Mouse (Mus musculus) liver (tissue): ENCODE measurements around the gene Eya4.

ENCODE experiments used
- DNase-seq: peaks from one replicate; pipeline ENCODE4 v3.0.0-alpha.2; 2020; ENCODE audit warnings: mixed read lengths

The Eya4 gene

DNA sequence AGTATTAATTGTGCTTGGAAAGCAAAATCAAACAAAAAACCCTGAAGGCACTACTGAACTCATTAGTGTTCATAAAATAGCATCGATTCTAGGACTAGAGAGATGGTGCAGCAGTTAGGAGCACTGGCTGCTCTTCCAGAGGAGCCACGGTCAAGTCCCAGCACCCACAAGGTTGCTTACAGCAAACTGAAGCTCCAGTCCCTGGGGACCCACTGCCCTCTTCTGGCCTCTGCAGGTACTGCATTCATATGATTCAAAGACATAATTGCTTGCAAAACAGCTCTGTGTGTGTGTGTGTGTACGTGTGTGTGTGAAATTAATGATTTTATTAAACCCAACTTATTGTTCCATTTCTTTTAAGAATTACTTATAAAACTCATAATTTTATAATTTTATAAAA lies 200.2 kb downstream of the Eya4 start:
- peak; percentile 28 for DNase-seq

DNA sequence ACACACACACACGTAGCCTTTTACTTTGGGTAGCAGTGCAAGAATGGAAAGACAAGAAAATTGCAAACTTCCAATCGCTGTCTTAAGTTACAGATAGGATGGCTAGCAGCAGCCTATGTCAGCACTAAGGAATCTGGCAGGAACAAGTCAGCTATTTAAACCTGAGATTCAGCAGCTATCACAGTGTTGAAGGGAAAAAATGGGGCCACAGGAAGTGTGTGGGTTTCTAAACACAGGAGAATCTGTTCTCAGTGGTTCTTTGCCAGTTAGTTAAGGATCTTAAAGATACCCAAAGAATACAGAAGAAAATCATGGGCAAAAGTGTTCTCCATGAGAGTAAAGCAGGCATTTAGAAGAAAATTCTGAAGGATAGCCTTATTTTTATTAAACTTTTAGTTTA lies 206.0 kb downstream of the Eya4 start:
- no peak for DNase-seq

DNA sequence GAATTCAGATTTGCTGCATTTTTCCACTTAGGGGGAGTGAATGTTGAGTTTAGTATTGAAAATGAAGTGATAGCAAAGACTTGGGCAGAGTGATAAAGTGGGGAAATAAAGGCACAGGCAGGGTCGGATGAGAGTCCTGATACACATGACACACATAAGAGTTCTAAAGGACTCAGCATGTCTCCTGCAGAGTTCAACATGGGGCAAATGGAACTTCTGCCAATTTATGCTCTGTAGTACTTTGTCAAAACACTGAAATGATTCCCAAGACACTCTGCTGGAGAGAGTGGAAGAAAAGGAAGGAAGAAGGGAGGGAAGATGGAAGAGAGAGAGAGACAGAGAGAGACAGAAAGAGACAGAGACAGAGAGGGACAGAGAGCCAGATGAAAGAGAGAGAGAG lies 222.6 kb downstream of the Eya4 start:
- no peak for DNase-seq

DNA sequence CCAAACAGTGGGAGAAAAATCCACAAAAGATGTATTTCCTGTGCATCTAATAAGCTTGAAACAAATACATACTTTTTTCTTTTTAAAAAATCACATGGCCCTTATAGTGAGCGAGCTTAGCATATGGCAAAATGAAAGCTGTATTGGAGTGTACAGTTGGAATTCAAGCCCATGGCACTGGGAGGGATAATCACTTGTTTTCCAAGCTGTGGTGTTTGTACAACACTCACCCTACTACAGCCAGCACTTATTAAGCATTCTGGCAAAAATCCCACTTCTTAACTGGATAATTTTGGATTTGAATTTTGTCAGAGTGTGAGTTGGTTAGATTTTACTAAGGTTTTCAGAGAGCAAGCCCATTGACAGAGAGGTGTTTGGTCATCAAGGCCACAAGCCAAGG lies 223.4 kb downstream of the Eya4 start:
- DNase-seq = no peak

DNA sequence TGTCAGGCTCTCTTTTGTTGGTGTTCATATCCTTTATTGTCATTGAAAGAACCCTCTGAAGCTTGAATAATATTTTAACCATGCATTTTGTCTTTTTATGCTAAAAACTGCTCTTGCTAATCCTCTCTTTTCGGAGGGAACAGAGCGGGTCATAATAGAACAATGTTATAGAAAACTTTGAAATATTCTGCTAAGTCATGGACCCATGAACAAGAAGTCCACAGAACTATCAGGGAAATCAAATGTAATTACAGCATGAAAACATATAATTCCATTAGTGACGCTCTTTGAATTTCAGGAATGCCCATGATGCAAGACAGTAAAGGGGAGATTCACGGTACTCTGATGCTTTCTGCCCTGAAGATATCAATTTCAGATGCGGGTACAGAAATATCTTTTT lies 224.1 kb downstream of the Eya4 start:
- DNase-seq = no peak

DNA sequence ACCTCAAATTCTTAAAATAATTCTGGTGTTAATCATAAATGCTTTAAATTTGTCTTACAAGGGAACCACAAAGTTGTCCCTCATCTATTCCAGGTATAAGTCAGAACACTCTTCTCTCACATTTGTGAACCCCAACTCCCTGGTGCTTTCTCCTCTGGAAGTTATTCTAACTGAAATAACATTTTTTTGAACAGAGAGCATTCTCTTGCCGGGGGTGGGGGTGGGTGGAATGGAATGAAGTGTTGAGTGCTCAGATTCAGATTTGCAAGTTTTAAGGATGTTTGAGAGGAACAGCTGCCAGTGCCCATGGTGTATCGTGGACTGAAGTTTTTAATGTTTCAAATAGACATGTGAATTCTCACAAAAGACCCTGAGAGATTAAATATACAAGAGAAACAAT lies 230.1 kb downstream of the Eya4 start:
- no peak for DNase-seq

DNA sequence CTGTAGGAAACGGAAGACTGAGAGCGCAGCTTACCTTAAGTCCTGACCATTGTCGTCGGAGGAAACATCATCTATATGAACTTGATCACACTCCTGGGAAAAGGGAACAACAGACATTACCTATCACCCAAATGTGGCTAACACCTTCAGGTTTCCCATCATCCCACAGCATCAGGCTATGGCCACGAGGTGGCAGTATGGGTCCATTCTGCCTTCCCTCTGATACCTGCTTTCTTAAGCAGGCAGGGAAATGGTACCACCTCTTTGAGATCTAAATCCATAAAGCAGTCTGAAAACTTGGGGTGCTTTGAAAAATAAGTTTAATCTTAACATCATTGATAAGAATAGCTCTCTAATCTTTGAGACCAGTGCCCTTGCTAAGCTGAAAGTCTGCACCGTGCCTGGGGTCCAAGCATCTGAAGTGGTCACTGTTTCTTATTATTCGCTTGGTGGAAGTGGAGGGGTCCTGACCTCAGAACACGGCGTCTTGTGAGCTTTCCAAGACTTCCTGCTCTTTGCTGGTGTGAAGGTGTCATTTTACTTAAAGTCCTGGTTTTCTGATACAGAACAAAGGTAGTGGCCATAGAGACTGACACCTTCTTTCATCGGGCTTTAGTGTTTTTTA lies 233.7 kb downstream of the Eya4 start:
- peak; percentile 69 for DNase-seq

DNA sequence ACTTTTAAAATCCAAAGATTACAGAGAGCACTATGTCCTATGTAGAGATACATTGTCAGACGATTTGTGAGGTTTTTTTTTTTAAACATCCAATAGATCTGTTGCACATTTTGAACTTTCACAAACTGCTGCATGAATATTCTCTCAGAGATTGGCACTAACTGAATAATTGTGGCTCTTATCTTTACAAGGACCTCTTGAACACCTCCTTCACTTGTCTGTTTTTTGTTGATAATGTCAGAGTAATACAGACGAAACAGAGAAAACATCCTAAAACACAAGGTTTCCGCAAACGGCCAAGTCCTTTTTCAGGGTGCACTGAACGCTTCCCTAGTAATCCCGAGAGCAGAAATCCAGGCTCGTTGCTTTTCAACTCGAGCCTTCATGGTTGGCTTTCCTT lies 234.5 kb downstream of the Eya4 start:
- no peak for DNase-seq

DNA sequence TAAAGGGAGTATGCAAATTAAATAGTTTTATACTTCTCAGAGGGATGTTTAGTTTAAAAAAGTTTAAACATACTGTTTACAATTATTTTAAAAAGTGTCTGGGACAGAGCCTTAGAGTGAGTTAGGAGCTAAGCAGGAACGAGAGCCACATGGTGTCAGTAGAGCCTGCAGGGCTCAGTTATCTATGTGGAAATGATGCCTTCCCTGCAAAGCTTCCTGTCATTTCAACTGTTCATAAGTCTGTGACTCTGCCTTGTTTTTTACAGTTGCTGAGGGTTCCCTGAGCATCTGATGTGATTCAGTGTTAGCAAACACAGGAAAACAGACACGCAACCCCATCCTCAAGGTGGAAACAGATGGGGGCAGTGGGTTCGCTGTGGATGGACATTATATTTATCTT lies 235.3 kb downstream of the Eya4 start:
- no peak for DNase-seq

DNA sequence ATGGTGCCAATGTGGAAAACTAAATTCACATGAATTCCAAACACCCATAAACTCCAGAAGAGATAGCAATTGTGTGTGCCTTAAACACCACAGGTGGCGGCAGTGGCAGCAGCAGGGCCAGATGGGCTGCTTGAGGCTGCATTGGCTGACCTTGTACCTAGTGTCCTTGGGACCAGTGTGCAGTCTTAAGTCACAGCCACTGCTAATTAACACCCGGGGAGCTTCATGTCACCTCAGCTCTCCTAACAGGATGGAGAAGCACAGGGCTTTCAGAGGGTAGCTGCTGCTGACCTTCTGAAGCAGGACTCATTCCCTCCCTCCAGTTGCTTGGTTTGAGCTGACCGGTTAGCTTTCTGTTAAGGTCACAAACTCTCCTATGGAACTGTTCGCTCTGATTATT lies 242.5 kb downstream of the Eya4 start:
- no peak for DNase-seq

DNA sequence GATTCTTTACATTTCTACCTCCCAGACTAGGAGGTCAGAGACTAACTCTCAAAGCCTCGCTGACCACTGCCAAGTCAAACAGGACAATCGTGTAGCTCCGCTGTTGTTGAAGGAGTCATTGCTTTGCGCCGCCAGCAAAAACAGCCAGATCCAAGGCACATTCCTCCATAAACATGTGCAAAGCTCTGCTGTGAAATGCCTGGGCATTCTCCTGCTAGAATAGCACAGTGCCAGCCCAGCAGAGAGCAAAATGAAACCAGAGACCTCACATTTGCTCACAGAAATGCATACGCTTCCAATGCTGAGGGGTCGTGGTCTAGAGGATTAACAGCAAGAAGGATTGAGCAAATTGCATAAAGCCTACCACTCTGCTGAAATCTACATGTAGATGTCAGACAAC lies 258.1 kb downstream of the Eya4 start:
- no peak for DNase-seq

DNA sequence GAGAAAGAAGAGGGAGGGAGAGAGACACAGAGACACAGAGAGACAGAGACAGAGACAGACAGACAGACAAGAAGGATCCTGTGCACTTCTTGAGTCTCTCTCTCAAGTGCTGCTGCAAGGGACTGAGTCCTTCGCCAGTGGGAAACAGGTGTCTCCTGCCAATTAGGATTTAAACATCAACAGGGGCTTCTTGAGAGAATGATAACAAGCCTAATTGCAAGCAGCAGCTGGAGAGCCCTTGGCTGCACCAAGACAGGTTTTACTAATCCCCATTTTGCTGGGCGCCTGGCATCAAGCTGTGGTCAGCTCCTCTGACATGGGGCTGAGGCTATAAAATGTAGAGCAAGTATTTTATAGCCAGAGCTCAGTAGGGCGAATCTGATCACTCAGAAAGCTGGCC lies 259.0 kb downstream of the Eya4 start:
- DNase-seq = no peak

DNA sequence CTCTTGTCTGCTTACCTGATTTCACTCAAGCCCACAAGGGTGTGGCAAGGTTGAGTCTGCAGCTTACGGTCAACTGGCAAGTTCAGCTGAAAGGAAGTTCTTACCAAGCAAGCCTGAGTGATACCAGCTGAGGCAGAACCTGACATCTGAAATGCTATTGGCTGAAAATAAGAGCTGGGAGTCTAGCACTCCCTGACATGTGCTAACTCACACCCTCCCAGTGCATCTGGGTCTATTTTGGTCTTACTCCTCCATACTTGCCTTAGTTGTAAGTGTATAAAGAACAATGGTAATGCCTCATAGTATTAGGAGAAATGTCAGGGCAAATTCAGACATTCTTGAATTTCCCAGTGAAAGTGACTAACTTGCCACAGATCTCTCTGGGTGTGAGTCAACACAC lies 260.3 kb downstream of the Eya4 start:
- DNase-seq = no peak

DNA sequence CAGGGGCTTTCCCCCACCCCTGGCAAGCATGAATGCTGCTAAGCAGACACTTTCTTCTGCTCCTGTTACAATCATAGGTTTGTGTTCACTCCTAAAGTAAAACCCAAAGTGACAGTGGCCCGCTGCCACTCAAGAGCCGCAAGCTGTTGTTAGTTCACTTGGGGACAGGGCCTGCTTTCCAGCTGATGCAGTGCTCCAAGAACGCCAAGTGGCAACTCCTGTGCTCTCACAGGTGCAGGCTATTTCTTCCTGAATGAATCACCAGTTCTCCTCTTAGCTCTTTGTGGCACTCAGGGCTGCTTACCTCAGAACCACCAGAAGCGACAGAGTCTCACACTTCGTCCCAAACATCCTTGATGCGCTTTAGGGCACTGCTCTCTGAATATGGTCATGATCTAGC lies 261.3 kb downstream of the Eya4 start:
- DNase-seq = no peak

DNA sequence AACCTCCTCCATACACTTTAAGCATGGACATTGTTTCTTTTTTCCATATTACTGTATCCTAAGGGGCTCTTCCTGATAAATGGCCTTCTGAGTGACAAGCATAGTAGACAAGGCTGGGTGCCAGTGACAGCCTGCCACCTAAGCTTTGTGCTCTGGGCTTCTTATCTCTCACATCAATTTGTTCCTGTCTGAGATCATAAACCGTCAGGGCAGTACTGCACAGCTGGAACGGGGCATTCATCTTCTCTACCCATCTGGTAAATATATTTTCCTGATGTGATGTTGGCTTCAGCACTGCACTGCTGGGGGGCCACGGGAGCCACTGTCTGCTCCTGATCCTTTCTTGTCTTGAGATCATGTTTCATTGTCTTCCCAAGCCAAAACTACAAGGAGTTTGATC lies 261.8 kb downstream of the Eya4 start:
- DNase-seq = no peak

DNA sequence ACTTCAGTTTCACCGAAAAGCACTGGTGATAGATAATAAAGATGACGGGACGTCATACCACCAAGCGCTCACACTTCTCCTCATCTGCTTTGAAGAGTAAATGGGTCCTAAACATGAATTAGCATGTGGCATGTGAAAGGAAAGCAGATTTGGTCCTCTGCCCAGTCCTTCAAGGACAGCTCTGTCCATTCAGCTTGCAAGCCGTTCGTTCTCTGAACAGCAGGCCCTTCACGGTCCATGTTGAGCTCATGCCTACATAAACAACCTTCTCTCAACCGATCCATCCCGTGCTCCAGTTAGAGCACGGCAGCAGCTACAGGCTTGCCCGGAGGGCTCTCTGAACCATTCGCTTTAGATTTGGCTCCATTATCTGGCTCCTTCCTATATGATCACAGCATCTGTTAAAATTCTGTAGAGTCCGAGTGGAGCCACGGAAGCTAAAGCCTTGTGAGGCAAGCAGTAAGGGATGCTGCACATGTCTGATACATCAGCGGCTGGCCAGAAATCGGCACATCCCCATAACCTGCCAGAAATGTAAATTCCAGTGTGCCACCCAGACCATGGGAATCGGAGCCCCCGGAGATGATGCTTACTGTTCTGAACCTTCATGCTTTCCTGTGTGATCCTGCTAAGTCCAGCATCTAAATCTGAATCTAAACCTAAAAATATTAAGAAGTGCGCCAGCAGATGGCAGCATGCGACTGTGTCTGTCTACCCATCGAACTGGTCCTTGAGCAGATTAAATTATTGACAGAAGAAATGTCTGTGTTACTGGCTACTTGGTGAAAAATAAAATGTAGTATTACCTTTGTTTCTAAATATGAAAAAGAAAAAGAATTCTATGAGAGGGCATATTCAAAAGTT lies 264.0 kb downstream of the Eya4 start:
- DNase-seq = peak; percentile 49

DNA sequence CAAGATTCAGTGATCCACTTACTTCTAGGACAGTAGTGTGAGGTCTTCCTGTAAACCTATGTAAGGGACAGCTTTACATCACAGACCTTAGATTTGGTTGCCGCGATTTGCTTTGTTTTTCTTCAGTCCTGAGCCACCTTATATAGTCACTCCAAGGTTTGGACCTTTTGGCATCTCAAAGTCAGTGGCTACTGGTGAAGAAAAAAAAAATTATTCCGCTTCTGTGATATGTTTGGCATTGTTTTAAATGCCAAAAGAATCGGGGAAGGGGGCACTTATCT lies 269.1 kb downstream of the Eya4 start:
- no peak for DNase-seq

DNA sequence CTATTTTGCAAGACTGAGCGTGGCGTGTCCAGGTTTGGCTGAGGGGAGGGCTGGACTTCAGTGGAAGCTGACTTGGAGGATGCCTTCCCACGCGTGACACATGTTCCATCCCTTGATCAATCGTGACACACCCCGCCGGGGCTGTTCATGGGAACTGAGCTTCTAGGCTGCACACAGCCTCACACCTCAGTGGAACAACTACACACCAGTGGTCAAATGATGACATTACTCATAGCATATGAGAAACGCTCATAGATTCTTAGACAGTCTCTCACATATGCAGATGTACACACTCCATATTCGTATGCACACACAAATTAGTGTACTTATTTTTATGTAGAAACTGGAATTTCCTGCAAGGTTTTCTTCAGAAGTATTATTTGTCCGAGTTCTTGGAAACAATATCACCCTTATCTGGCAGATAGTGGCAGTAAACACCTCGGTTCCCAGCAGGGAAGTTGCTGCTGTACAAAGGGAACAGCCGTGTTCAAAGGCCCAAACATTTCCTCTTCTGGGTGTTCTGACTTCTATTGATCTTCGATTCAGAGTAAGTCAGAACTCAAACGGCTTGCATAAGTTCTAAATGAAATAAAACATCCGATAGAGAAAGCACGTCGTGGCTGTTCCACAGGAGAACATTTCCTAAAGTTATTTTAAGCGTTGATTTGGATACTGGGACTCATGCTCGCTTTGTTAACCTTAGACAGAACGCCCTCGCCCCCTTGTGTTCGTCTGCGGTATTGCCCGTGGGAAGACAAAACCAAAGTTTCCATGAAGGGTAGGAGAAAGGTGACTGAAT lies 269.6 kb downstream of the Eya4 start:
- peak; percentile 74 for DNase-seq

DNA sequence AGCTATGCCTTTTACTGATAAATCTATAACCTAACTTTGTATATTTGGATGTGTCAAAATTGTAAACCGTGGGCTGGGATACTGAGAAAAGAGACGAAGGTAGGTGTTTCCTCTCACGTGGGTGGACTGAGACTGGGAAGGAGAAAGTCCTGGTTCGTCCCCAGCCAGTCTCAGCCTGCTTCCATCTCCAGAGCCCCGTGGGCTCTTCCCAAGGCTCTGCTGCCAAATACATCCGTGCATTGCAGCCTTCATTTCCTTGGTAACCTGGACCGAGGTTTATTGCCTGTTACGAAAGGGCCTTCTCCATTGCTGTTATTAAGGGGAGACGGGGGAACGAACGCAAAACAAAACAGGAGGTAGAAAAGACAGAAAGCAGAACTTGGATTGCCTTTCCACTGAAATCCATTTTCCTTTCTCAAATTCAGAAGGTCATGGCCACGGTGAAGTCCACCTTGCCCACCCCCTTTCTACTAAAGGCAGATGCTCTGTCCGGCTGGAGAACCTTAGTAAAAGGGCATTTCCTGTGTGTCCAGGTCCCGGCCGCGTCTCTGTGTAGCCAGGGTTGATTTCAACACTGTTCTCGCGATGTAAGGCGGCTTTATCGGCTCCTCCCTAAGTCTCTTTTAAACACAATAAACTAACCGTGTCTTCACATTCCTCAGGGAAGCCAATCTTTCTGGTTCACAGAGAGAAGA lies 273.7 kb downstream of the Eya4 start:
- no peak for DNase-seq

DNA sequence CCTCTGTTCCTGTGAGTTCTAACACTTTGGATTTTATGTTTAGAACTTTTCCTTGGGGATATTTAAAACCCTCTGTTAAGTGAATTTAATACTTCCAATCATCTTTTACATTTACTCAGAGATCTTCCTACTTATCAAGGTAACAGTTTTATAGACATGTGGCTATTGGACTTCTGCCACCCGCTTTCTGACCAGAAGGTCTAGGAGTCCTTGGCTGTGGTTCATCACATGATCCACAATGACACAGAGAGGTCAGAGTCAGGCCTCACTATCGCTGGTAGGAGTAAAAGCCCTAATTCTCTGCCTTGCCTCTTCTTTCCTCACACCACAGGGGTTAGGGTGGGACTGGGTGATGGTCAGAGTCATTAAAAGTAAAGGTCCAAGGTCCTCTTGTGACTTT lies 277.2 kb downstream of the Eya4 start:
- no peak for DNase-seq

DNA sequence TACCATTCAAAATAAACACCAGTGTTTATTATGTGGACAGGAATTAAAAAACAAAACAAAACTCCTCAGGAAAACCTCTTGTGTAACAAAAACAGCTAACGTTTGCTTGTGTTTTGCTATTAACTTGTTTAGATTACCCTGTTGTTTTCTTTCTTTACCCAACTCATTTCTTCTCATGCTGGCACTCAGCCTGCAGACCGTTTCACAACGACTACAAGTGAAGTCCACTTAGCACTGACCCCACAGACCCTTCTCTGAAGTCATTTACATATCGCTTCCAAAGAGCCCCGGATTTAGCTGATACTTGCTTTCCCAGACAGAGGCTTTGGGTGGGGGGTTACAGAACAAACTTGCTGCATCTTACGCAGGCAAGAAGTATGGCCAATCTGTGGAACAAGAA lies 286.9 kb downstream of the Eya4 start:
- DNase-seq = no peak

DNA sequence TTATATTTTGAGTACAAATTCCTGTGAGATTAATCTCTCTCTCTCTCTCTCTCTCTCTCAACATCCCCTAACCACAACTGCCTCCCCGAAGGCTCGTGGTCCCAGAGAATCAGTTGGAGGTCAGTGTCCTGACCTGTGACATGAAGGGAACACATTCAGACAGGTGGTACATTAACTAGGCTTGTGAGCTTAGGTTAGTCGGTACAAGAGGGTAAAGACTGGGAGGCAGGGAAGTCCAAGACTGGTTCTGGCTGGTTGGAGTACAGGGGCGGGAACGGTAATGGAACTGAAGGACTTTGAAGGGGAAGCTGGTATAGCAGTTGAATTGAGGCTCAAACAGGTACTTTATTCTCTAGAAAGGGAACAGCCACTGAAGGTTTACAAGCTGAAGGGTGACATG lies 287.9 kb downstream of the Eya4 start:
- DNase-seq = no peak

DNA sequence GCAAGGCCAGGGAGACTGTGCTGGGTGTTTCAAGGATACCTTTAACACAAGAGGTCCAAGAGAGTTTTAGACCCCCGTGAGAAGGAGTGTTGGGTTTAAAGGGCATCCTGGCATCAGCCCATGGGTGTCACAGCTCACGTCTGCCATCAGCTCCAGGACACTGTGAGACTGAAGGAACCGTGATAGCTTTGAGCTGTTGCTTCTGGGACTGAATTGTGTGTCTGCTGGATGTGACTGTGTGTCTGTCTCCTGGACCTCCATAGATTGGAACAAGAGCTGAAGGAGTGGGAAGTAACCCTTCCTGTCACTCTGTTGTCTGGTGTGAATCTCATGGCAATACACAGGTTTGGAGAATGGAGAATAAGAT lies 289.9 kb downstream of the Eya4 start:
- DNase-seq = no peak
